Mouse (Mus musculus) neural tube, embryonic 11.5 days (tissue): ENCODE measurements around the gene Sbno1. TPM values are rescaled to one million over a fixed set of nuclear protein-coding genes. Genes with fewer than 3 reads are reported as not detected.
"Not testable (repeated sequence)": the region's sequence is repeated elsewhere in the genome, so short reads cannot be mapped to it uniquely, and the experiment has no call there.

Source experiments
- ATAC-seq: fragments of 200-750 bp; cut with Nextera tagmentation; 2 replicates; pipeline ENCODE4 v1.8.0; 2017; ENCODE audit warnings: moderate number of reproducible peaks, mild to moderate bottlenecking, moderate TSS enrichment, moderate library complexity; ENCODE audit not compliant: insufficient read depth, low FRiP score, low TSS enrichment
- DNase-seq: peaks from one replicate; pipeline ENCODE4 v3.0.0-alpha.2; 2015; ENCODE audit warnings: low spot score
- H3K27ac ChIP-seq: fragments of 300-500 bp; sonication (generic); 2 replicates; pipeline ENCODE4 v1.5.1; 2014; ENCODE audit warnings: low read depth, mild to moderate bottlenecking, low read length
- H3K27me3 ChIP-seq: fragments of 300-500 bp; sonication (generic); 2 replicates; pipeline ENCODE4 v1.6.1; 2014; ENCODE audit warnings: mild to moderate bottlenecking, low read length, mixed read lengths; ENCODE audit not compliant: control insufficient read depth, insufficient read depth
- H3K36me3 ChIP-seq: fragments of 300-500 bp; sonication (generic); 2 replicates; pipeline ENCODE4 v1.6.1; 2014; ENCODE audit warnings: mild to moderate bottlenecking, low read length, moderate library complexity, mixed read lengths; ENCODE audit not compliant: control insufficient read depth, insufficient read depth
- H3K4me1 ChIP-seq: fragments of 300-500 bp; sonication (generic); 2 replicates; pipeline ENCODE4 v1.6.1; 2014; ENCODE audit warnings: low read length, mixed read lengths; ENCODE audit not compliant: control insufficient read depth, insufficient read depth
- H3K4me2 ChIP-seq: fragments of 300-500 bp; sonication (generic); 2 replicates; pipeline ENCODE4 v1.6.1; 2014; ENCODE audit warnings: low read depth, mild to moderate bottlenecking, moderate library complexity
- H3K4me3 ChIP-seq: fragments of 300-500 bp; sonication (generic); 2 replicates; pipeline ENCODE4 v1.5.1; 2014; ENCODE audit warnings: low read depth, low read length
- H3K9ac ChIP-seq: fragments of 300-500 bp; sonication (generic); 2 replicates; pipeline ENCODE4 v1.6.1; 2014; ENCODE audit warnings: mild to moderate bottlenecking, low read length
- H3K9me3 ChIP-seq: fragments of 300-500 bp; sonication (generic); 2 replicates; pipeline ENCODE4 v1.6.1; 2016; ENCODE audit warnings: low read length; ENCODE audit not compliant: control insufficient read depth
- WGBS: fragments of 180-500 bp; shearing (Covaris S2); extraction: QIAGEN DNeasy Blood & Tissue Kit; methylation state at CpG from one replicate; pipeline ENCODE4 v1.1.7; 2014; 5-methylcytosine and 5-hydroxymethylcytosine counted together
- polyA plus RNA-seq: library from polyadenylated mRNA; unstranded; fragments of >200 nt; fragmentation: Nextera tagmentation; extraction: Ambion mirVana; gene quantifications from 2 replicates; pipeline ENCODE4 v1.2.1, GENCODE M21; 2014

The Sbno1 gene
- polyA plus RNA-seq, 1 experiment from 2014 or later, result 88.2 TPM

DNA sequence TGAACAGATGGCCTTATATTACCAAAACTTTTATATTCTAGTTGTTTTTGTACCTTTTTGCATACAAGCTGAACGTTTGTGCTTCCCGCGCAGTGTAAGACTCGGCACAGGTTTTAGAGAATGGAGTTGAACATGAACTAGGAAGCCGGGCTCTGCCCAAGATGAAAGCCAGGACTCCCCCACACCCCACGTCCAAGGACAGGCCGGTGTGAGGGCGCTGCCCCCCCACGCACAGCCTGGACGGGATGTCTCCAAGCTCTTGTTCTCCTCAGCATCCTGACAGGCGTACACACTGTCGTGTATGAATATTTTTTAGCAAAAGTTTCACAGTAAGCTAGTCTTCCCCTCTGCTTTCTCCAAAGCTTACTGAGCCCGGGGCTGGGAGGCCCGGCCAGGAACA is 35.1 kb upstream of the Sbno1 start:
- not testable (repeated sequence) for H3K27ac ChIP-seq, H3K9ac ChIP-seq, DNase-seq, H3K9me3 ChIP-seq, H3K4me3 ChIP-seq, ATAC-seq, H3K27me3 ChIP-seq, H3K4me1 ChIP-seq, H3K4me2 ChIP-seq
- H3K36me3 ChIP-seq, result peaks cover 26% of the 10 kb centered on the region
- 93% methylated on average over 14 of the region's 14 CpGs for WGBS

DNA sequence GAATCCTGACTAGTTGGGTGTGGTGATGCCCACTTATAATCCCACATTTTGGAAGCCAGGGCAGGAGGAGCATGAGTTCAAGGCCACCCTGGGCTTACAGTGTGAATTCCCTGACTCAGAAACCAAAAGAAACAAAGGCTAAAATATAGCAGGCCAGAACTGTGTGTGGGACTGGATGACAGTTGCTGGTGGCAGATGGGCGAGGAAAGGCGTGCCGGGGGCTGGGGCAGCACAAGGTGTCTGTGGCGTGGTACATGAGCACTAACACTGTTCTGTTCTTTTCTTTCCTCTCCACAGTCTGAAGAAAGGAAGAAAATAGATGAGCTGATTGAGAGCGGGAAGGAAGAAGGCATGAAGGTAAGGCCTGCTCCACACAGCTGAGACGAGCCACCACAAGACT is 31.0 kb upstream of the Sbno1 start:
- whole genome bisulfite sequencing, result 95% methylated on average over 6 of the region's 6 CpGs
- DNase-seq, result no peak
- no peak for ATAC-seq
- Histone ChIP-seq H3K27me3 (no peaks in the 10 kb centered on the region), H3K4me1 (no peaks in the 10 kb centered on the region), H3K9me3 (no peaks in the 10 kb centered on the region), H3K4me3 (no peak overlapping the region), H3K27ac (no peak overlapping the region), H3K4me2 (no peak overlapping the region), H3K9ac (no peak overlapping the region), H3K36me3 (peaks cover 25% of the 10 kb centered on the region)

DNA sequence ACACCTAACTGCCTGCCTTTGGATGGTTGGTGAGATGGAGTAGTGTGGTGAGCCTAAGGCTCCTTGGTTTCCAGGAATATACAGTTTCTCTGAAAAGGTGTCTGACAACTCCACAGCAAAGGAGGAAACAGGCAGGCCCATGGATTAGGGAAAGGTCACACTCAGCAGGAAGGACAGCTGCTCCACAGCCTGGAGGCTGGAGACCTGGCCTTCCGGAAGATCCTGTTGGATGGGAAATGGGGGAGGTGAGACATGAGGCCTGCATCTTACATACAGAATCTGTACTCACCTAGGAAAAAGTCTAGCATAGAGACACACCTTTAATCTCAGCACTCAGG is 28.2 kb upstream of the Sbno1 start:
- Histone ChIP-seq H3K36me3 (peaks cover 33% of the 10 kb centered on the region), H3K27me3 (no peaks in the 10 kb centered on the region), H3K27ac (no peak overlapping the region), H3K9ac (no peak overlapping the region), H3K4me1 (no peaks in the 10 kb centered on the region), H3K4me3 (no peak overlapping the region), H3K9me3 (no peaks in the 10 kb centered on the region), H3K4me2 (no peak overlapping the region)
- ATAC-seq (no peak), DNase-seq (no peak)
- WGBS, result 95% methylated on average over 1 of the region's 1 CpGs

DNA sequence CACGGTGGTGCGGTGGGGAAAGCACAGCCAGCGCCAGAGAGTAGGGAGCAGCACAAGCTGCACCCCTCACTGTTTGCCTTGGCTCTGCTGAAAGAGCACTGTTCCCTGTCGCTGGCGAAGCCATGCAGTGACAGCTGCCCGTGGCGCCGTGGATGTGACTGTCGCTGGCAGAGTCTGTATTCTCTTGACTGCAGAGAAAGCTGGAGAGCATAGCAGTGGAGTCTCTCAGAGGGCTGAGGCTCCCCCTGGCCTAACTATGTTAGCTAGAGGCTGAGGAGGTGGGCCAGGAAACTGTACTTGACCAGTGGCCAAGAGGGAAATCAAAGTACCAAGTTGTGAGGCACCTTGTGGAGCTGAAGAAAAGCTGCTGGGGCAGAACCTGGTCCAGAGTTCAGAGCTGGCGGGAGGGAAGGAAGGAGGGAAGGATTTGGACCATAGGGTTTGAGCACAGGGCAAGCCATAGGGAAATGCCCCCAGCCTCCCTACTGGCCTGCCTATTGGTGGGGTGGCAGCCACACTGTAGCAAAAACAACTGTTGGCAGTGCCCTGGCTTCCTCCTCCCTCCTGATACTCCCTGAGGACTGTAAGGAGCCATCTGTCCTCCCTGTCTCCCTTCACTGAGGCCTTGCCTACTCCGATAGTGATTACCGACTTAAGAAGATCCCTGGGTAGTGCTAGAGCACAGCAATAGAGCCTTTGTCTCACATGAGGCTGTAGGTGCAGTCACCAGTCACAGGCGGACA is 27.7 kb upstream of the Sbno1 start:
- H3K4me2 ChIP-seq, result no peak overlapping the region

DNA sequence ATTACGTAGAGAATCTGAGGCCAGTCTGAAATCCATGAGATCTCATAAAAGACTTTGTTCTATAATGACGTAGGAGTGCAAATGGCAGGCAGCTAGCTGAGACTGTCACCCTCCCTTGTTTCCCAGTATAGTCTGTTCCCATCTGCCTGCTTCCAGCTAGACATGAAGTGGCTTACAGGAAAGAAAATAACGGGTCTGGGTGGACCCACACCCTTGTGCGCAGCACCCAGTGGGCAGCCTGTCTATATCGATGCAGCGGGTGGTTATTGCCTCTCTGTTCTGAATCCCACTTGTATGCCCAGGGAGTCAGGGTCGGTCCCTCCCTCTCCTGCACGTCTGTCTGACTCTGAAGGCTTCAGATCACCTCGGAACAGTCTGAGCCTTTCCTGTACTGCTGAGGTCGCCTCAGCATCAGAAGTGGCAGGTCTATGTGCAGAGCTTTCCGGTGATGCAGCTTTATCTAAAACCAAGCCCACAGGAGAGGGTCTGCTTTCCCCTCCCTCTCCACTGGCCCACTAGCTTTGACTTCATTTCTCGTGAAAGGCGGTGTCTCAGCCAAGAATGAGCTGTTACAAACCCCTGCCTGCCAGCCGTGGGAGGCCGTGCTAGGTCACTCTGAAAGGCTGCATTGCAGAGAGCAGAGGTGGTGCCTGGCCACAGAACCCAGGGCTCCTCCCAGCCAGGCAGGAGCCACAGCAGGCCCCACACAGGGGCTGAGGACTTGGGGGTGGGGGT is 26.9 kb upstream of the Sbno1 start:
- Histone ChIP-seq H3K4me2 (no peak overlapping the region), H3K27me3 (no peaks in the 10 kb centered on the region), H3K9me3 (no peaks in the 10 kb centered on the region), H3K4me1 (no peaks in the 10 kb centered on the region), H3K36me3 (peaks cover 28% of the 10 kb centered on the region), H3K27ac (no peak overlapping the region), H3K9ac (no peak overlapping the region), H3K4me3 (no peak overlapping the region)
- no peak for ATAC-seq
- WGBS, result 88% methylated on average over 15 of the region's 15 CpGs
- DNase-seq, result no peak

More for the DNA sequence above, 27.7 kb upstream of the Sbno1 start:
- Histone ChIP-seq H3K9me3 (no peaks in the 10 kb centered on the region), H3K4me3 (no peak overlapping the region), H3K27ac (no peak overlapping the region), H3K4me1 (no peaks in the 10 kb centered on the region), H3K36me3 (peaks cover 33% of the 10 kb centered on the region), H3K27me3 (no peaks in the 10 kb centered on the region), H3K9ac (no peak overlapping the region)
- DNase-seq (no peak), ATAC-seq (no peak)
- 91% methylated on average over 13 of the region's 13 CpGs for WGBS

DNA sequence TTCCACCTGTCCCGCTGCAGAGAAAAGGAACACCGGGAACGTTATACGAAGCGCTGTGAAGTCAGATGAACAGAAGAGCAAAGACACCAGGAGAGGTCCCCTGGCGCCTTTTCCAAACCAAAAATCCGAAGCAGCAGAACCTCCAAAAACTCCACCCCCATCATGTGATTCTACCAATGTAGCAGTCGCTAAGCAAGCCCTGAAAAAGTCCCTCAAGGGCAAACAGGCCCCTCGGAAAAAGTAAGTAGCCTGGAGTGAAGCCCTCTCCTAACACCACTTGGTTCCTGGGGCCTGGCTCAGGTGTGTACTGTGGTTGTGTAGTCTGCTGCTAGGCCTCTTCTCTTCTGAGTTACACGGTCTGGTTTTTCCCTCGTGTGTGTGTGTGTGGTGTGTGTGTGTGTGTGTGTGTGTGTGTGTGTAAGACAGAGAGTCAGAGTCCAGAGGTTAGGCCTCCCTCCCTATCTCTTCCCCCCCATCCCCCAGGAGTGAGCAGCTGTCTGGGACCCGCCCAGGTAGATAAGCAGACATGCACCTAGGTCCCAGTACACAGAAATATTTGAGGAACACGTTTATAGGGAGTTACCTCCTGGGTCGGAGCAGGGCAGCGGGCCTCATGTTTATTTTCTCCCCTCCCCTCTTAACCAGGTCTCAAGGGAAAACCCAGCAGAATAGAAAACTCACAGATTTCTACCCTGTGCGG is 25.0 kb upstream of the Sbno1 start:
- WGBS, result 88% methylated on average over 16 of the region's 16 CpGs
- ATAC-seq, result no peak
- H3K36me3 ChIP-seq, result peaks cover 22% of the 10 kb centered on the region

DNA sequence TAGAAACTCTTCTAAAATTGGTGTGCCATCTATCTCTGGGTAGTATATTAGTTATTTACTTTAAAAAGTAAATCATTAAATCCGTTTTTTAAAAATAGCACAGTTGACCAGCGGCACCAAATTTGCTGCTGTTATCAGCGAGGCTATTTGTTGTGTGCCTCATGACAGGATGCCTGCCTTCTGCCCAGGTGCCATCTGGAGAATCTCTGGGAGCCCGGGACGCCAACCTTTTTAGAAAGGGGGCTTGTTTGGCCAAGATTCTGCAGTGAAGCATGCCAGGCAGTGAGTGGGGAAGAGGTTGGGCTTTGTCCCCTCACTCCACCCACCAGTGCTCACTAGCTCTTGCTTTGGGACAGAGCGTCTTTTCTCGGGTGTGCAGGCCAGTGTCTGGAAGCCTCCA is 24.2 kb upstream of the Sbno1 start:
- Histone ChIP-seq H3K9ac (no peak overlapping the region), H3K4me1 (peaks cover 8% of the 10 kb centered on the region), H3K4me3 (no peak overlapping the region), H3K4me2 (no peak overlapping the region), H3K36me3 (peaks cover 20% of the 10 kb centered on the region), H3K27me3 (no peaks in the 10 kb centered on the region), H3K9me3 (no peaks in the 10 kb centered on the region), H3K27ac (no peak overlapping the region)
- ATAC-seq, result no peak
- WGBS, result 92% methylated on average over 7 of the region's 7 CpGs
- no peak for DNase-seq

More for the DNA sequence above, 25.0 kb upstream of the Sbno1 start:
- Histone ChIP-seq H3K4me3 (no peak overlapping the region), H3K4me2 (no peak overlapping the region), H3K27me3 (no peaks in the 10 kb centered on the region), H3K9me3 (no peaks in the 10 kb centered on the region), H3K4me1 (peaks cover 8% of the 10 kb centered on the region), H3K27ac (no peak overlapping the region), H3K9ac (no peak overlapping the region)
- DNase-seq, result no peak

DNA sequence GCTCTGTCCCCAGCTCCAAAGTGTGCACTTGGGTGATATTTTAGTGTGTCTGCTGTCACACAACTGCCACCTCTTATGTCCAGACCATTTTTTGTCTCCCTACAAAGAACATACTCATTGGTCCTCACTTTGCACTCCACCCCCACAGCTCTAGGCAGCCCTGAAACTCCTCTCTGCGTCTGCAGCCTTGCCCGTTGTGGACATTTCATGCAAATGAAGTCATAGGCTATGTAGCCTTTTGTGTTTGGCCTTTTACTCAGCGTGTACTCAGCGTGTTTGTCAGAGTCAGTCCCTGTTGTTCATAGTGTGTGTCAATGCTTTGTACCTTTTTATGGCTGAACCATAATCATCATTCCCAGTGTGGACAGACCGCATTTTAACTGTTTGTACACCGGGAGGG is 23.7 kb upstream of the Sbno1 start:
- Histone ChIP-seq H3K4me3 (no peak overlapping the region), H3K4me1 (peaks cover 10% of the 10 kb centered on the region), H3K27ac (no peak overlapping the region), H3K9ac (no peak overlapping the region), H3K36me3 (peaks cover 20% of the 10 kb centered on the region), H3K27me3 (no peaks in the 10 kb centered on the region), H3K4me2 (no peak overlapping the region), H3K9me3 (no peaks in the 10 kb centered on the region)
- ATAC-seq, result no peak
- 81% methylated on average over 6 of the region's 6 CpGs for WGBS
- DNase-seq, result no peak
